Mouse (Mus musculus): Measurements from ENCODE around the gene Wdtc1.

Gene Wdtc1

DNA sequence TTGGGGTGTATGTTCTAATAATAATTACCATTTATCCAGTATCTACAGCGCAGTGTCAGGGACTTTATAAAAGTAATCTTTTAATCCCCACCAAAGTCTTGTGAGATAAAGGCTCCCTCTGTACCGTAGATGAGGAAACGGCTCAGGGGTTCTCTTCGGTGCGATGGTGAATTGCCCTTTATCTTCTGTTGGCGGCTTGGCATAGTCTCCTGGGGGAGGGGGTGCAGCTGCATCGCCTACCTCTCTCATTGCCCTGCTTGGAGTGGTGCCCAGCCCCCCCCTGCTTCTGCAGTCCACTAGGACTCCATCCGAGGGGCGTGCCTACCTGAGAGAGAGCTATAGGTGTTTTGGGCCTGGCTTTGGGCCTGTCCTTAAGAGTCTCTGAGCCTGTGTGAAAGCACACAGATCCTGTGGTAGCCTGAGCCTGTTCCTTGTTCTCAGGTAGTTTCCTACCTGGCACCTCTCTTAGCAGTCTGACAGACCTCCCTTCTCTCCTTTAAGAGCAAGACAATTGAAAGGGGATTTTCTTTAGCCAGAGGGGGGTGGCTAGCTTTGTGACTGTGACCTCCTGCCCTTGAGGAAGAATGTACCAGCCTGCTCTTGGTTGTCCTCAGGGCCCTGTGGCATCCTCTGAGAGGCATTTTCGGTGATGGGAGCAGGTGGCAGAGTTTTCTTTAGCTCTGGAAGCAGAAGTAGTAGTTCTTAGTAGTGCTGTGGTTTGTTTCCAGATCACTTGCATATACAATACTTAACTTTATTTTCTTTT is 22.7 kb upstream of the Wdtc1 start:
- no peak for DNase-seq

DNA sequence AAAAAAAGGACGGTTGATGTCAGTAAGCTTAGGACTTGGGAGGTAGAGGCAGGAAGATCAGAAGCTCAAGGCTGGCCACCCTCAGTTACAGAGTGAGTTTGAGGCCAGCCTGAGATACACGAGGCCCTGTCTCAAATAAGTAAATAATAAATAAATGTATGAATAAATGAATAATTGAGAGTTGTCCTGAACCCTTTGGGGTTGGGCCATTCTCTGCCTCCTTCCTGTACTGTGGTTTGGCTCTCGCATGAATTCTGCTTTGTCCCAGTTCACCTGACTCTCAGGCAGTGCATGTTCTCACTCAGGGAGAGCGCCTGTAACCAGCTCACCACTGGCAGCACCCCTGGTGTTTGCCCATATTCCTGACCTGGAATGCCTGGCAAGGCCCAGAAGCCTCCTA is 20.7 kb upstream of the Wdtc1 start:
- no peak for DNase-seq

DNA sequence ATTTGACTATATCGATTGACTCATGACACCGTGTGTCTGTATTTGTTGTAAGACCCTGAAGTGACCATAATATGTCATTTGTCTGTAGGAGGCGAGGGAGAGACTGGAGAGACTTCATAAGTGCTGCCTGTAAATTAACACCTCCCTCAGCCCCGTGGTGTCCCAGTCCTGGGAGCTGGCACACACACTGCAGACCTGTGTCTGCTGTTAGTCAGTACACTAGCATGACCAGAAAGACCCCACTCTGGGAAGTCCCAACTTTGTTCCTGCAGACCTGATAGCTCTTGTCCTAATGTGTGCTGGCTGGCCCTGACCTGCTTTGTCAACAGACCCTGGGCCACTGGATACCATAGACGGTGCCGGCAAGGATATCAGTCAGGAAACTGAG is 19.0 kb upstream of the Wdtc1 start:
- no peak for DNase-seq

DNA sequence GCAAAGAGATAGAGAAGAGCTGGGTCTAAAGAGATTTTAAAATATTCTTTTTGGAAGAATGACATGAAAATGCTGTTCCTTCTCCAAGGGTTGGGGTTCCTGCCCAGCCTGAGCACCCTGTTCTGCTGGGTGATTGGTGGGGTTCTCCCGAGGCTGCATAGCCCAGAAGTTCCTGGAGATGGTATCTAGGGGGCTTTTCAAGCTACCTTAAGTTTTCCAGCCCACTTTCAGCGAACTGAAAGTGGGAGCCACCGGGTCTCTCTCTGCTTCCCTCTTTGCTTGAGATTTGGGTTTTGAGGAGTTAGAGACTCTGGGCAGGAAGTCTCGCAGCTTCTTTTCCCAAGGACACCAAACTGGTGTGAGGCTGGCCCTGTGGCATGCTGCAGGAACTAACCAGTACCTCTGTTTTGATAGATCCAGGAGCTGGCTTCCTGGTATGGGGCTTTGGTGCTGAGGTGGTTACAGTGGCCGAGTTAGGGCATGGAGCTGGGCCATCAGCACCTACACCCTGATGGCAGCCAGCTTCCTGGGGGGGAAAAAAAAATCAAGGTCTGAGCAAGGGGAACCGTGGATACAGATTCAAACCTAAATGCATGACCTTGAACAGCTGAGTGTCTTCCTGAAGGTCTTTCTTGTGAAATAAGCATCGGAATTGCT is 18.5 kb upstream of the Wdtc1 start:
- DNase-seq: peak; percentile 33

DNA sequence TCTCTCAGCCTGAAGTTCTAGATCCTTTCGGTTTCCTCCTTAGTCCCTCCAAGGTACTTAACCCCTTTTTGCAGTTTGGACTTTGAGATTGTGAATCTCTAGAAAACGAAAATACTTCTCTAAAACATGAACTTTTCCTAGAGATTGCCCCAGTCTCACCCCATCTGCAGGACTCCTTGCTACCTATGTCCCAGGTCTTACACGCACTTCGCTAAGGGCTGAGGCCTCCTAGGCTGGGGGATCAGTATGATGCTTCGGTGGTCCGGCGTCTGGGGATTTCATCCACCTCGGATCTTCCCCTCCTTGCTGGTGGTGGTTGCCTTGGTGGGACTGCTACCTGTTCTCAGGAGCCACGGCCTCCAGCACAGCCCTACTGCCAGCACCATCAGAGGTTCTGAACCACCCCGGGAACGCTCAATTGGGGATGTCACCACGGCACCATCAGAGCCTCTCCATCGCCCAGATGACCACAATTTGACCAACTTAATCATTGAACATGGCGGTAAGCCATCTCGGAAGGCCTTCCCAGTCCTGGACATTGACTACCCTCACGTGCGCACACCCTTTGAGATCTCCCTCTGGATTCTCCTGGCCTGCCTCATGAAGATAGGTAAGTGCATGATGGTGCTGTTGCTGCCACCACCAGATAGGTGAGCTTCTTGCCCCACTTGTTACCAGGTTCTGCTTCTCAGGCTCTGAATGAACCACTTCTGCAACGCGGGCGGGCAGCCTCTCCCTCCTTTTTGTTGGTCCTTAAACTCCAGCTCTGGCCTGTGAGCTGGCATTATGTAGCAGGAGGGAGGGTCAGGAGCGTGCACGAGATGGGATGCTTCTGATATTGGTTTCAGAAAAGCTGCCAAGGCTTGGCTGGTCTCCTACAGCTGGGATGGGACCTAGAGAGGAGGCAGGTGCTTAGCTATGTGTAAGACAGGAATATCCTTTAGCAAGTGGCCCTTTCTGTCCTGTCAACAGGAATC is 17.3 kb upstream of the Wdtc1 start:
- no peak for DNase-seq

DNA sequence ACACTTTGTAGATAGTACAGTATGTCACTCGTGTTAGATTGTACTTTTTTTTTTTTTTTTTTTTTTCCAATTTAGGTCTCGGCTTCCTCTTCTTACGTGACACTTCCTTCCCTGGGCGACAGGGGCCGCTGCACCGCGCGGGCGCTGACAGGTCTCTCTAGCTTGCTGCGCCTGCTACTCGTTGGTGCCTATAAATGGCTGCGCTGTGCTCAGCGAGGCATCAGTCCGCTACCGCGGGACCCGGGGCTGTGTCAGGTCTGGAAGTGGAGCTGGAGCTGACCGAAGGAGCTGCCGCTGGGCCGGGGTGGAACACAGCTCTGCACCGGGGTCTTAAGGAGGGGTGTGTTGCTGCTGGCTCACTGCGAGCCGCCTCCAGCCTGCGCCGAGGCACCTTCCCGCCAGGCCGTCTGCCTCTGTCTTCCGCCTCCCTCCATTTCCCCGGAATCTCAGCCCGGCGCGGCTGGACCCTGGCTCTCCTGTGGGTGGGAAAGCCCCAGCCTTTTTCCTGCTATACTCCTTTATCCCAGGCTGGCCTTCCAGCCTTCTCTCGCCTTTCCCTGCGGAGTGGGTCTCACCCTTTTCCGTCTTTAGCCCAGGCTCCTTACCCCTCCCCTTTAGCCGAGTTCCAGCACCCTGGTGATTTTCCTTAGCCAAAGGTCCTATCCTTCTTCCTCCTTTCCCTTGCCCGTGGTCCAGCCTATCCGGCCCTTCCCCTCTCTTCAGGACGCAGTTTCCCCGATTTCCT is 16.4 kb upstream of the Wdtc1 start, which contains the start of gene Slc9a1:
Gene Slc9a1, plus strand, starts transcription at position 154 of the 745 bp plus-strand sequence.
- DNase-seq: peak; percentile 96

DNA sequence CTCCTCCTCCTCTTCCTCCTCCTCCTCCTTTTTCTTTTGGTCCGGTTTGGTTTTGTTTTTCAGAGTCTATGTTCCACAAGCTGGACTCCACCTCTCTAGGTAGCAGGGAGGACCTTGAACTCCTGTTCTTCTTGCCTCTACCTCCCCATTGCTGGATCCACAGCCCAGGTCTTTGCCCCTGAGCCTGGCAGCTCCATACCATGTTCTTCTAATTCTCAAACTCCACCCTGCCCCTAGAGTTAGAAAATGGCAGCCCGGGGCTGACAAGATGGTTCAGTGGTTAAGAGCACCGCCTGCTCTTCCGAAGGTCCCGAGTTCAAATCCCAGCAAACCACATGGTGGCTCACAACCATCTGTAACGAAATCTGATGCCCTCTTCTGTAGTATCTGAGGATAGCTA is 1.4 kb upstream of the Wdtc1 start:
- no peak for DNase-seq

DNA sequence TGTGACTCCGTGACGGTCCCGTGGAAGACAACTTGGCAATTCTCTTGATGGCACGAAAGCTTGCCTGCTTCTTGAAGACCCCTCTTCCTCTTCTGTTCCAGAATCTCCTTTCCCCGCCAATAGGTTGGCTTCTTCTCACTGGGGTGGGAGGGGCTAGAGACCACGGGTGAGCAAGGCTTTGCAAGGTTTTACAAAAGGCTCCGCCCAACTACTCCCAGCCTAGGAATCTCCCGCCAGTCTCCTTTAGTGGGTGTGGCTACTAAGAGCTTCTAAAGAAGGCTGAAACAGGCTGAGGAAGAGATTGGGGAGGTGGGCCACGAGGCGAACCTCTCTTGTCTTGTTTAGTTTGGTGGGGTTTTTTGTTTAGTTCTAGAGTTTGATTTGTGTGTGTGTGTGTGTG is 484 bp downstream of the Wdtc1 start:
- DNase-seq: no peak

DNA sequence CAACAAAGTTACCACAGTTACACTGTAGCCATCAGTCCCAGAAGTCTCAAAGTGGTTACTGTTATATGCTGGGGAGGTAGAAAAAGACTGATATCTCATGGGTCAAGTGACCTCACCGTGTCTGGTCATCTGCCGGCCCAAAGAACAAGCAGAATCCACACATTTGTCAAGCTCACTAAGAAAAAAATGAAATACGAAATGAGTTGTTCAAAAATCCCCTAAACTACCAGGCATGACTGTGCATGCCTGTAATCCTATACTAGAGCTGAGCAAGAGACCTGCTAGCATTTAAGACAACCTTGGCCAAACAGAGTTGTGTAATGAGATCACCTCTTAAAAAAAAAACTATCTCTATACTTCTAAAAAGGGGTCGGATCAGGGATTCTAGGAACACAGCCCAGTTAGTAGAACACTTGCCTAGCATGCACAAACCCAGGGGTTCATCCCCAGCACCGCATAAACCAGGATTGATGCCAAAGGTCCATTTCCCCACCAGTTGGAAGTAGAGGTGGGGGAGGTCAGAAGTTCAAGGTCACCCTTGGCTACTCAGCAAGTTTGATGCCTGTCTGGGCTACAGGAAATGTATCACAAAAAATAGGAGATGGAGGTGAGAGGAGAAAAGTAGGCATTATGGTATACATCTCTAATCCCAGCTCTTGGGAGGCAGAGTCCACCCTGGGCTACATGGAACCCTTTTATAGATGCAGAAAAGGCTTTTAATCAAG is 5.1 kb downstream of the Wdtc1 start:
- no peak for DNase-seq

DNA sequence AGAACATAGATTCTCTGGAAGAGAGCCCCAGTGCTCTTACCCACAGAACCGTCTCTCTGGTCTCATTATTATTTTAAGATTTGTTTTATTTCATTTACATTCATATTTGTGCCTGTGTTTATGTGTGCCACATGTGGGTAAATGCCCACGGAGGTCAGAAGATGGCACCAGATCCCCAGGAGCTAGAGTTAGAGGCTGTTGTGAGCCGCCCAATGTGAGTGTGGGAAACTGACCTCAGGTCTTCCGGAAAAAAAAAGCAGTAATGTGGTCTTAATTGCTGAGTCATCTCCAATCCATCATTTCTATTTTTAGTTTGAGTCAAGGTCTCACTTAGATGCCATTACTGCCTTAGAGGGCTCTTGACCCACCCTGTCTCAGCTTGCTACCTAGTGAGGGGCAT is 5.7 kb downstream of the Wdtc1 start:
- DNase-seq: no peak

DNA sequence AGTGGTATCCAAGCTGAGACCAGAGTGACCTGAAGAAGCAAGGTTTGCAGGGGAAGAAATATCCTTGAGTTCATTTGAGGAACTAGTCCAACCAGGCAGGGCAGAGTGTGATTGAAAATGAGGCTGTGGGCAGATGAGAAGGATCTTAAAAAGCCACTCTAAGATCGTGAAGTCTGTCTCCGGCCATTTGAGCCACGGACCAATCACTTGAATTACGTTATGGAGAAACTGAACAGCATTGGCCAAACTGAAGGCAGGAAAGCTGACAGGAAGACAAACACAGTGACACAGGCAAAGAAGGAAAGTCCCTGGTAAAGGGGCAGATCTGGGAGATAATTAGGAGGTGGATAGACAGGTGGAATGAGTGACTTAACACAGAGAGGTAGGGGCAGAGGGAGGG is 6.7 kb downstream of the Wdtc1 start:
- no peak for DNase-seq

DNA sequence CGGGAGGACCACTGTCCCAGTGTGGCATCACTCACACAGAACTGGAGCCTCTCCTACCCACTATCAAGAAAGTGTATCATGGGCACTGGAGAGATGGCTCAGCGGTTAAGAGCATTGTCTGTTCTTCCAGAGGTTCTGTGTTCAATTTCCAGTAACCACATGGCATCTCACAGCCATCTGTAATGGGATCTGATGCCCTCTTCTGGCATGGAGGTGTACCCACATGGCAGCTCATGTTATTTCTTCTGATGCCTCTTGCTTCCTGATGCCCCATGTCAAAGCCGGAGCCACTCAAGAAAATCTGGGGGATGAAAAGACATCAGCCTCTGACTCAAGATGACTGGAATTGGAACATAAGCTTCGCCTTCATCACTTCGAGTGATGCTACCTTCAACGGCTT is 7.6 kb downstream of the Wdtc1 start:
- peak; percentile 33 for DNase-seq

DNA sequence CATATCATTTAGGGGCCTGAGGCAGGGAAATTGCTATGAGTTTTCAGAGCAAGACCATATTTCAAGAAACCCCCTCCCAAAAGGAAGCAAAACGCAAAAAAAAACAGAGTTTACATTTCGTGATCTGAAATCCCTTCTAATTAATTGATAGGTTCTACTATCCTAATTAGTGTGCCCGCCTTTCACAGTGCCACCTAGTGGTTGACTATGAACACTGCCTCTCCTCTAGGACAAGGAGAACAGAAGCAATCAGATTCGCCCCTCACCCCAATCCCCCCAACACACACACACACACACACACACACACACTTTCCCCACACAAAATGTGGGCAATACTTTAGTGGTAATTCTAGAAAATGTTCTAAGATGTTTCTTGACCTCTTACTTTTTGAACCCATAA is 9.2 kb downstream of the Wdtc1 start:
- peak; percentile 44 for DNase-seq

DNA sequence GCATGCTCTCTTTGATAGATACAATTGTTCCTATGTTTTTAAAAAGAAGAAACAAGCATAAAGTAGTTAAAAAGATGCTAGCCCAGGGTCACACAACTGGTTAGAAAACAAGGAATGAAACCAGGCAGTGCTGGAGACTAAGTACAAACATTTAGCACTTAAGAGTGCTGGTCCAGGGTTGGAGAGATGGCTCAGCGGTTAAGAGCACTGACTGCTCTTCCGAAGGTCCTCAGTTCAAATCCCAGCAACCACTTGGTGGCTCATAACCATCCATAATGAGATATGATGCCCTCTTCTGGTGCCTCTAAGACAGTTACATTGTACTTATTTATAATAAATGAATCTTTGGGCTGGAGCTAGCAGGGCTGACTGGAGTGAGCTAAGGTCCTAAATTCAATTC is 13.1 kb downstream of the Wdtc1 start:
- no peak for DNase-seq

DNA sequence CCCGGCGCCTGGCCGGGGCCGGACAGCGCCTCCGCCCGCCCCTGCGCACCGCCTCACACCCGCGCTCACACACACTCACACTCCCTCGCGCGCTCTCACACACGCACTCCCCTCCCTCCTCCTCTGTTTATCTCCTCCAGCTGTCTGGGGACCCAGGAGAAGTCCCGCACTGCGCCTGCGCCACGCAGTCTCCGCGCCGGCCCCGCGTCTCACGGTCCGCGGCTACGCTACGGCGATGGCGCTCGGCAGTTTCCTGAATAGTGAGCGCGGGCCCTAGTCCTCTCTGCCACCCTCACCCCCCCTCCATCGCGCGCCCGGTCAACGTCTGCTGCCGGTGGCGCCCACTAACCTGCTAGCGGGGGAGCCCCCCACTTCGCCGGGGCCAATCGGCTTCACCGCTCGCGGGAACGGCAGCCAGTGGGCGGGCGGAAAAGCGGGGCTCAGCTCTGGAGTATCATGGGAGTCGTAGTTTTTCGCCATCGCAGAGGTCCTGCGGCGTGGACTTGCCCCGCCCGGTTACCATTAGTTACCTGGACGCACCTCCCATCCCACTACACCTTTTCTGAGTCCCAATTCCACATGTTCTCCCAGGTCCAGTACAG is 14.0 kb downstream of the Wdtc1 start:
- peak; percentile 98 for DNase-seq

DNA sequence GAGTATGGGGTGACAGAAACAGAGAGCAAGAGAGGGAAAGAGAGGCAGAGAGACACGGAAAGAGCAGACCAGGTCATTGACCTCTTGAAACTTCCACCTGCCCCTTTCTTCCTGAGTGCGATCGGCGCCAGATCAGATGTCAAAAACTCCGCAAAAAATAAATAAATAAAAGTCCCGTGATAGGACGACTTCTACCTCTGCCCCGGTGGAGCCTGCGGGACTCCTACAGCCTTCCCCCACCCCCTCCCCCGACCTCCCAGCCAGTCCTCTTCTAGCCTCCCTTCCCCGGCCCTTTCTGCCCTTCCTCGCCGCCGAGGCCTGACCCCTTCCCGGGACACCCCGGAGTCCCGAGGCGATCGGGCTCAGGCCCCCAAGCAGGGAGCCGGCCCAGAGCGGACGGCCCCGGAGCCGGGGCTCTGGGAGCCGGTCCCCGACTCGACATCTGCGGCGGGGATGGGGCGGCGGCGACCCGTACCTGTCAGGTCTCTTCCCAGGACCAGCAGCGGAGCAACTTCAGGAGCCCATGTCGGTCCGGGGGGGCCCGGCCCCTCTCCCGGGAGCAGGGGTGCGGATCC is 14.7 kb downstream of the Wdtc1 start:
- DNase-seq: no peak

DNA sequence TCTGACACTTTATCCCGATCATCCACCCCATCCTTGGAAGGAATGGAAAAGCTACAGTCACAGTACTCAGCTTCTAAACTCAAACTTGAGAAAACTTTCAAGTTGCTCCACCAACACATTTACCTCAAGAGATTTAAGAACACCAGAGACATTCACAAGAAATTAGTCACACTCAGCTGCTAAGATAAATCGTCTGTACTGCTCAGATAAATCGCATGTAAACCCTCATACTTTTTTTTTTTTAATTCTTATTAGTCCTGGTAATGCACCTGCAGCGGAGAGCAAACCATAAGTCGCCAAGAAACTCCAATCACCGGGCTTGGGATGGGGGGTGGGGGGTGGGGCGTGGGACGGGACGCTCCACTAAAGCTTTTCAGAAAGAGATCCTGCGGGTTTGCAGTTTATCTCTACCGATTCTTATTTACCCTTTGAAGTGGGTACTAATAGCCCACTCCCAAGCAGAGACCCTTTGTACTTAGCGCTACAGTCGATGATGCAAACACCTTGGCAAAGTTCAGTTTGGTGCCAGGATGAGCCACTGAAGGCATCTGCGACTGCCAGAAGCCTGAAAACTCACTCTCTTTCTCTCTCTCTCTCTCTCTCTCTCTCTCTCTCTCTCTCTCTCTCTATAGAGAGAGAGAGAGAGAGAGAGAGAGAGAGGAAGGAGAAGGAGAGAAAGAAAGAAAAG is 15.3 kb downstream of the Wdtc1 start:
- no peak for DNase-seq

DNA sequence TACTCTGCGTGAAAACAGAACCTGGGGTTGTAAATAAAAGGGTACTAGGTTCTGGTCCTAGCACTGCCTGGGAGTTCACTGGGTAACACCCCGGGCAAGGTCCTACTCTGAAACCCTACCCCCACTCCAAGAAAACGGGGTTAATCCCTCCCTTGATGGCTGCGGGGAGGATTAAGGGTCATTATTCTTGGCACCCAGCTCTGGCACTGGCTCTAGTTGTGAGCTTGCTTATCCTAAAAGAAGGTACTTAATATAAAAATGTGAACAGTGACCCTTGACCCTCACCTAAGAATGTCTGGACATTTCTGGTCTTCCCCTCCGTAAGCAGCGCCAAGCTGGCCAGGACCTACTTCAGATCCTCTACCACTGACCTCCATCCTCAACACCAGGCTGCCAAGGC is 20.0 kb downstream of the Wdtc1 start:
- peak; percentile 95 for DNase-seq

DNA sequence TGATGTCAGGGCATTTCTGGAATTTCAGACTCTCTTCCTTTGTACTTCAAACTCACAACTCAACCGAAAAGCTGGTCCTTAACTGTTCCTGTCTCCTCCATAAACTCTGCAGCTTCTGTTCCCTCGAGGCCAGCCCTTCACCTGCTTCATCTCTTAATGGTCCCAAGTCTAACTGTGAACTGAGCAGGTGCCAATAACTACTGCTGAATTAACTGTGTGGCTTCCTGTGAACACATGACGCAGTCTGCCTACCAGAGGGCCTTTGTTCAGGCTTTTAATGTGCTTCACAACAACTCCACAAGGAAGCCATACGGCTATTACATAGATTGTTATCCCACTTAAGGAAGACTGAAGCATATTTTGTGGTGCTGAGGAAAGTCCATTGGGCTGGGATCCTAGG is 23.0 kb downstream of the Wdtc1 start:
- peak; percentile 50 for DNase-seq

DNA sequence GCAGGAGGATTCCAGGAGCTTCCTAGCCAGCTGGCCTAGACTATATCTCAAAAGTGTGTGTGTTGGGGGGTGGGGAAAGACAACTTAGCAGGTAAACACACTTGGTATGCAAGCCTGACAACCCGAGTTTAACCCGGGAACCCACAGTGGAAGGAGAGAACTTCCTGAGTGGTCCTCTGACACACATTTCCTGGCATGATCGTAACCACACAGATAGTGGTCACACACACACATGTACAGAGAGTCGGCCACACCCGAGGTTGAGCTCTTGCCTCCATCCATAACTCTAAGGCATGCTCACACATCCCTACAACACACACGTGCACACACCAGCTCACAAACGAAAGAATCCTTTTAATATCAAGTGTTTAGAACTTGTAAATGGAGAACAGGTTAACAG is 25.2 kb downstream of the Wdtc1 start:
- DNase-seq: no peak

DNA sequence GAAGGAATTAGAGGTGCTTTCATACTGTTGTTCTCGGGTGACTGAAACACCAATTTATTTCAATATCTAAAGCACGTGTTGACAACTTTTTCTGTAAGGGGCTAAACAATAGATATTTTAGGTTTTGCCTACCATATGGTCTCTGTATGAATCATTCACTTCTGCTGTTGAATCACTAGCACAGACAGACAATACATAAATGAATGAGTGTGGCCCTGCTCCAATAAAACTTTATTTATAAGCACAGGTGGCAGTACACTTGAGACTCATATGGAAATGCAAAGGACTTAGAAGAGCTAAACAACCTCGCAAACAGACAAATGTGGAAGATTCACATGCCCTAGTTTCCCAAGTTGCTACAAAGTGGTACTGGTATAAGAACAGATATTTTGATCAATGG is 33.6 kb downstream of the Wdtc1 start:
- no peak for DNase-seq
